Mouse (Mus musculus) cortical plate, adult 2 months (tissue): Measurements from ENCODE around the gene Lefty2.
"Not testable (repeated sequence)": the region's sequence is repeated elsewhere in the genome, so short reads cannot be mapped to it uniquely, and the experiment has no call there.

Source experiments
- CTCF ChIP-seq: fragments of 200-500 bp; IDR thresholded peaks from 2 replicates; pipeline ENCODE4 v1.5.1; 2011; ENCODE audit warnings: mild to moderate bottlenecking, control low read depth, low read length; ENCODE audit not compliant: insufficient read depth; ENCODE audit errors: extremely low read depth
- POLR2A ChIP-seq: fragments of 200-500 bp; IDR thresholded peaks from 2 replicates; pipeline ENCODE4 v1.6.1; 2011; ENCODE audit warnings: mild to moderate bottlenecking, low read length, control low read depth; ENCODE audit not compliant: insufficient read depth; ENCODE audit errors: extremely low read depth

DNA sequence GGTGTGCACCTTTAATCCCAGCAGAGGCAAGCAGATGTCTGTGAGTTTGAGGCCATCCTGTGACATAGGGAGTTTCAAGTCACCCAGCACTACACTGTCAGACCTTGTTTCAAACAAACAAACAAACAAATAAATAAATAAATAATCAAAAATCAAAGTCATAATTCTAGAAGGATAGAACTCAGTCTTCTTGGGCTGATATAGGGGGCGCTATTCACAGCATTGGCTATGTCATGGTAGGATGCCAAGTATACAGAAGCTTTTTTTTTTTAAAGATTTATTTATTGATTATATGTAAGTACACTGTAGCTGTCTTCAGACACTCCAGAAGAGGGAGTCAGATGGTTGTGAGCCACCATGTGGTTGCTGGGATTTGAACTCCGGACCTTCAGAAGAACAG lies 45.9 kb downstream of the Lefty2 start:
- not testable (repeated sequence) for TF ChIP-seq POLR2A, CTCF
